Mouse (Mus musculus): ENCODE results near the gene Ccdc174. TPM values are rescaled to one million over a fixed set of nuclear protein-coding genes. Genes with fewer than 3 reads are reported as not detected.

Ccdc174 gene
- total RNA-seq, 2 experiments from 2014 or later = 24.7 to 62.2 TPM

GRCm38 (mm10) chr6:91914011-91914410 lies 36.2 kb downstream of the Ccdc174 start:
- ATAC-seq (replicated peaks; ENCODE audit: low FRiP score, poor library complexity, severe bottlenecking) = no peak

GRCm38 (mm10) chr6:91917286-91917685 lies 39.4 kb downstream of the Ccdc174 start:
- ATAC-seq (replicated peaks; ENCODE audit: low FRiP score, poor library complexity, severe bottlenecking) = no peak

- no peak for ATAC-seq (replicated peaks; ENCODE audit: low FRiP score, poor library complexity, severe bottlenecking)
Measured at GRCm38 (mm10) chr6:91917716-91918115, 39.9 kb downstream of the Ccdc174 start.

- no peak for ATAC-seq (replicated peaks; ENCODE audit: low FRiP score, poor library complexity, severe bottlenecking)
Measured at GRCm38 (mm10) chr6:91931231-91931630, 53.4 kb downstream of the Ccdc174 start.

- no peak for ATAC-seq (replicated peaks; ENCODE audit: low FRiP score, poor library complexity, severe bottlenecking)
Measured at GRCm38 (mm10) chr6:91938491-91938890, 60.6 kb downstream of the Ccdc174 start.

- ATAC-seq (replicated peaks; ENCODE audit: low FRiP score, poor library complexity, severe bottlenecking) = no peak
Measured at GRCm38 (mm10) chr6:91948426-91948825, 70.6 kb downstream of the Ccdc174 start.

Other genes with a start within 250 kb of the Ccdc174 start
- gene Slc6a6, start 194.0 kb upstream of the Ccdc174 start, total RNA-seq (2015; ENCODE audit: low replicate concordance) = 25.6 and 25.9 TPM in 2 replicates
- 9.8 and 10.9 TPM in 2 replicates for gene Slc6a6, start 194.0 kb upstream of the Ccdc174 start, total RNA-seq (2017; ENCODE audit: low replicate concordance)
- not detected in 2 replicates for gene Grip2, start 50.8 kb upstream of the Ccdc174 start, total RNA-seq (2015; ENCODE audit: low replicate concordance)
- not detected in 2 replicates for gene Grip2, start 50.8 kb upstream of the Ccdc174 start, total RNA-seq (2017; ENCODE audit: low replicate concordance)
- 2.5 TPM in 1 of 2 replicates, not detected in the other for gene 4930590J08Rik, start 24.8 kb downstream of the Ccdc174 start, total RNA-seq (2015; ENCODE audit: low replicate concordance)
- not detected in 2 replicates for gene 4930590J08Rik, start 24.8 kb downstream of the Ccdc174 start, total RNA-seq (2017; ENCODE audit: low replicate concordance)
- gene Fgd5, start 100.8 kb downstream of the Ccdc174 start, total RNA-seq (2015; ENCODE audit: low replicate concordance) = not detected in 2 replicates
- 0.61 TPM in 1 of 2 replicates, not detected in the other for gene Fgd5, start 100.8 kb downstream of the Ccdc174 start, total RNA-seq (2017; ENCODE audit: low replicate concordance)
- gene Nr2c2, start 213.3 kb downstream of the Ccdc174 start, total RNA-seq (2015; ENCODE audit: low replicate concordance) = 46.5 and 61.3 TPM in 2 replicates
- 63.6 and 72.8 TPM in 2 replicates for gene Nr2c2, start 213.3 kb downstream of the Ccdc174 start, total RNA-seq (2017; ENCODE audit: low replicate concordance)